Mouse (Mus musculus) liver, adult 2 months (tissue): ENCODE data around the gene Zgpat.

Experiments used
- CTCF ChIP-seq: fragments of 200-500 bp; IDR thresholded peaks from 2 replicates; pipeline ENCODE4 v1.5.1; 2011; ENCODE audit warnings: low read depth, low read length, control low read depth
- POLR2A ChIP-seq: fragments of 200-500 bp; IDR thresholded peaks from 2 replicates; pipeline ENCODE4 v1.6.1; 2011; ENCODE audit warnings: low read length, control low read depth; ENCODE audit not compliant: insufficient read depth; ENCODE audit errors: extremely low read depth

- TF ChIP-seq POLR2A, result no peak
- no peak for TF ChIP-seq CTCF
Measured at GRCm38 (mm10) chr2:181377230-181377629, 12.5 kb downstream of the Zgpat start.
